Mouse (Mus musculus): ENCODE data around the gene Fbxo34. TPM values are rescaled to one million over a fixed set of nuclear protein-coding genes. Genes with fewer than 3 reads are reported as not detected.

Fbxo34 gene
- polyA plus RNA-seq (2014; fragmentation: Illumina TruSeq; extraction: RNeasy Lipid Tissue Mini Kit (QIAGEN cat#74804); ENCODE audit: low read depth, low replicate concordance) = 10.7 TPM

GRCm38 (mm10) chr14:47450121-47450520, at the start of gene Fbxo34:
Fbxo34 (plus strand) TSS chr14:47450421.

GRCm38 (mm10) chr14:47417775-47418665, 32.2 kb upstream of the Fbxo34 start, which contains the start of gene Dlgap5:
Dlgap5 (minus strand) TSS chr14:47418407.

GRCm38 (mm10) chr14:47570549-47570948, 120.3 kb downstream of the Fbxo34 start, which contains the start of gene Atg14:
Atg14 (minus strand) TSS chr14:47570649.

Other genes starting within 250 kb of the Fbxo34 start
- gene Wdhd1, start 173.6 kb upstream of the Fbxo34 start, polyA plus RNA-seq (2014; fragmentation: Illumina TruSeq; extraction: RNeasy Lipid Tissue Mini Kit (QIAGEN cat#74804); ENCODE audit: low read depth, low replicate concordance) = 3.4 TPM
- gene Socs4, start 173.5 kb upstream of the Fbxo34 start, polyA plus RNA-seq (2014; fragmentation: Illumina TruSeq; extraction: RNeasy Lipid Tissue Mini Kit (QIAGEN cat#74804); ENCODE audit: low read depth, low replicate concordance) = 9.4 TPM
- 33.5 TPM for gene Mapk1ip1l, start 152.2 kb upstream of the Fbxo34 start, polyA plus RNA-seq (2014; fragmentation: Illumina TruSeq; extraction: RNeasy Lipid Tissue Mini Kit (QIAGEN cat#74804); ENCODE audit: low read depth, low replicate concordance)
- gene Lgals3, start 82.7 kb upstream of the Fbxo34 start, polyA plus RNA-seq (2014; fragmentation: Illumina TruSeq; extraction: RNeasy Lipid Tissue Mini Kit (QIAGEN cat#74804); ENCODE audit: low read depth, low replicate concordance) = 101 TPM
- gene Dlgap5, start 32.0 kb upstream of the Fbxo34 start, polyA plus RNA-seq (2014; fragmentation: Illumina TruSeq; extraction: RNeasy Lipid Tissue Mini Kit (QIAGEN cat#74804); ENCODE audit: low read depth, low replicate concordance) = 1.0 TPM
- 11.5 TPM for gene Atg14, start 120.2 kb downstream of the Fbxo34 start, polyA plus RNA-seq (2014; fragmentation: Illumina TruSeq; extraction: RNeasy Lipid Tissue Mini Kit (QIAGEN cat#74804); ENCODE audit: low read depth, low replicate concordance)
- gene Ktn1, start 198.0 kb downstream of the Fbxo34 start, polyA plus RNA-seq (2014; fragmentation: Illumina TruSeq; extraction: RNeasy Lipid Tissue Mini Kit (QIAGEN cat#74804); ENCODE audit: low read depth, low replicate concordance) = 40.6 TPM